Mouse (Mus musculus): ENCODE data around the gene Gpr183. TPM values are rescaled to one million over a fixed set of nuclear protein-coding genes. Genes with fewer than 3 reads are reported as not detected.
A peak's percentile ranks its signal among the peaks of the same experiment; 100 is the strongest.

Gpr183 gene
- total RNA-seq, 2 experiments from 2014 or later: 36.4 to 39.0 TPM

DNA sequence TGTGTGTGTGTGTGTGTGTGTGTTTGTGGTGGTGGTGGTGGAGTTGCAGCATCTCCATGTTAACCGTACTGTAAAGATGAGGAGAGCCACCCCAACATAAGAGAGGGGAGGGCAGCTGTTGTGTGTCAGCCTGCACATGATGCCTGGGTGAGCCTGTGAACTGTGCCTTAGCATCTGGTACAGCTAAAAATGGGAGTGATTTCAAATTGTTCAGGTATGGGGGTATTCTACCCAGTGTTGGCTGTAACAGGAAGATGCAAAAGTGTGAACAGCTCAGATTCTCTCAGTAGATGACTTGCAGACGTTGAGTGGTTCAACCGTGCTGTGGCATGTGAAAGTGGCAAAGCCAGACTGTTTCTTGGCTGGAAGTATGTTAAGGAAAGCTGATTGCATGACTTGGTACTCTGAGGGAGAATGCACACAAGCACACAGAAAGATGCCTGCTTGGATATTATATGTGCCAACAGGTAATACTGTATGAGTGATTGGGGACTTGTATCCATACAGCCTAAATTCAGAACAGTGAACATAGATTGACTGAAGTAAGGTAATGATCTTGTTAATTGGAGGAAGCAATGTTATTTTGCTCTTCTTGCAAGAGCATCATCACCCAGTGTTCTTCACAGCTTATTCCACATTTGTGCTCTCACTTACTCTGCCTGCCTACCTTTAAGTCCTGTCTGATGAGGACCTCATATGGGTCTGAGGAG is 6.8 kb downstream of the Gpr183 start:
- ATAC-seq (ENCODE audit: poor library complexity, severe bottlenecking): no peak

DNA sequence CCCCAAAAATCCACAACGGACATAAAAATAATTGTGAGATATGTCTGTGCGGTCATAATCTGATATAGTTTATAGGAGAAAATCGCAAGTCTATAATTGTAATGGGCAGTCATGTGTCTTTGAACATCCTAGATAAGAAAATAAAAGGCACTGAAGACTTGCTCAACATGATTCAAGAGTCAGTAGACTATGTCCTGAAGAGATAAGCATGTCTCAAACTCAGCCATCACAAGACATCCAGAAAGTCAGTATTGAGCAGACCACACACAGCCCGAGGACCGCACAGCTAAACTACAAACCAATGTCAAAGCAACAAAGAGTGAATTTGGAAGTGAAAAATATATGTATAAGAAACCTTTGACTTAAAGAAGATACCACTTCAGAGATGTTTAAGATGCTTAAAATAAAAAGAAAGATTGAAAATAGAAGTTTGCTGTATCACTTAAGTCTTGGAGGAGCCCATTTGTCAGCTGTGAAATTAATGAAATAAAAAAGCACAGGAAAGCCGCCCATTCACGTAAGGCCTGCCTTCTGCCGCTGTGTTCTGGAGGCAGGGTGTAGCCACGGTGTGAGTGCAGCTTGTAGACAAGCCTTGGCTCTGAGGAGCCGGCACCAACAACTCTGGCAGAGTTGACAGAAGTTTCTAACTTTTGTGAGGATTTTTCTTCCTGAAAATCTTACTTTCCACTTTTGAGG is 7.7 kb downstream of the Gpr183 start:
- no peak for ATAC-seq (ENCODE audit: poor library complexity, severe bottlenecking)

DNA sequence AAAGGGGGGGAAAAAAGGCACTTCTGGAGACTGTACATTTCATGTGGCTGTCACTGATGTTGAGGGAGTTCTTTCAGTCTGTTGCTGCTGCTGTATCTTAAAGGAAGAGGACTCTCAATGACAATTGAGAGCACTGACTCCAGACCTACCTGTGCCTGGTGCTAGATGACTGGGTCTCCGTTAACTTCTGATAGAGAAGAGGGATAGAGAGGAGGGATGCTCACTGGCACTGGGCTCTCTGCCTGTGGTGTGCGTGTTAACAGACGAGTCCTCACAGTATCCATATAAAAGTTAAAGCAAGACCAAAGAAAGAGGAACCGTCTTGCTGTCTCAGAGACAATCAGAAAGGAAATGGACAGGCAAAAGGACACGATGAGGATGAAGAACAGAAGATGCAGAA is 8.7 kb downstream of the Gpr183 start:
- ATAC-seq (ENCODE audit: poor library complexity, severe bottlenecking): no peak

DNA sequence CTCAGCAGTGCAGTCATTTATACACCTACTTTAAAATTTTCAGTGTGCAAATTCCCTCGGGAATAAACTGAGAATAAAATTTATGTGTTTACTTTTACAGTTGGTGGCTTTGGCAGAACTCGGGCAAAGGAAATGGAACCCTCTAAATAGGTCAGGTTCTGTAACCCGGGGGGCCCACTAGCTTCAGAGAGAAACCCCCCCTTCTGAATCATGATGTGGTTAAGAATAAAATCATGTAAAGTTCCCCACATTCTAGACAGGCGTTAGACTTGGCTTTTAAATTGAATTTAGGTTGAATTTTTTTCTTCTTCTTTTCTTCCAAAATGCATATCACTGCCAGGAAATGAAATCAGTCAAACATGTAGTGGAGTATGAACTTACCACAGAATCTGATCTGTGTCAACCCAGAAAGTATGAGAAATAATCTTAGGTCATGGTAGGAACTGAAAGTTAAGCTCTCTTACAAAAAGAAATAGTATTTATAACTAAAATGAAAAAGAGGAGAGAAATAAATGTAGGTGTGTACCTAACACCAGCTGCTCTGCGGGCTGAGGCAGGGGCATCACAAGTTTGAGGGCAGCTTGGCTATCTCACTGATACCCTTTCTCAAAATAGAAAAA is 9.7 kb downstream of the Gpr183 start:
- ATAC-seq (ENCODE audit: poor library complexity, severe bottlenecking): no peak

DNA sequence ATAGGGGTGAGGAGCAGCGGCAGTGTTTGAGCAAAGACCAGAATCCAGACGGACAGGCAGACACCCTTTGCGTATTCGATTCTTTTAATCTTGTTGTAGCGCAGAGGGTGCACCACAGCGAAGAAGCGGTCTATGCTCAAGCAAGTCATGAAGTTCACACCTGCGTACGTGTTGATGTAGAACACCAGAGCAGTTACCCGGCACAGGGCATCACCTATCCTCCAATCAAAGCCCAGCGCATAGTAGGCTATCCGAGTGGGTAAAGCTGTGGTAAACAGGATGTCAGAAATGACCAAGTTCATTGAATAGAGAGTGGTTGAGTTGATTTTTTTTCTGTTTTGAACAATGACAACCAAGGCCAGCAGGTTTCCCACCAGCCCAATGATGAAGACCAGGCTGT is 10.4 kb downstream of the Gpr183 start:
- peak; percentile 45 for ATAC-seq (ENCODE audit: poor library complexity, severe bottlenecking)

DNA sequence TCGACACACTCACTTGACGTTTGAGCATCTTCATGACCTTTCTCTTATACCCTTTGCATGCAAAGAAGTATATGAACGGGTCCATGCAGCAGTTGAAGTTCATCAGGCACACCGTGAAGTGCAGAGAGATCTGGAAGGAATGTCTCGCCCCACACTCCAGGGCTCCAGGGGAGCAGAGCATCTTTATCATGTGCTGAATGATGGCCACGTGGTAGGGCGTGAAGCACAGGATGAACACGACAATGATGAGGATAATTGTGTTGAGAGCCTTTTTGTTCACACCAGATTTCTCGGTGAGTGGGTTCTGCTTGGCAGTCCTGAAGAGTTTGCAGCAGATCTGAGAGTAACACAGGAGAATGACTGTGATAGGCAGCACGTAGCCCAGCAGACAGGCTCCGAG is 10.9 kb downstream of the Gpr183 start:
- no peak for ATAC-seq (ENCODE audit: poor library complexity, severe bottlenecking)

DNA sequence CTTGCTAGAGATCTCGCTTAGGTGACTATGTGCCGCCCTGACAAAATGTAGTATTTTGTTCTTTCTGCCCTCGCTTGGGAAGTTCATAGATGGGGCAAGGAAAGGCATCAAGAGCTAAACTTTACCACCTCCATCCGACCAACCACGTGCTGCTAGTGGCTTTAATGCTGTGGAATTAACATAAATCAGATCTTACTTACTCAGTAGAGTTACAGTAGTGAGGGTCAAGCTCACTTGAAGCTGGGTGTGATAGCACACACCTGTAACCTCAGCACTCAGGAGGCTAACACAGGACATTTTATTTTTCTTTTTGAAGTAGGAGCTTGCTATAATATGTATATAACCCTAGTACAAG is 13.0 kb downstream of the Gpr183 start:
- no peak for ATAC-seq (ENCODE audit: poor library complexity, severe bottlenecking)

DNA sequence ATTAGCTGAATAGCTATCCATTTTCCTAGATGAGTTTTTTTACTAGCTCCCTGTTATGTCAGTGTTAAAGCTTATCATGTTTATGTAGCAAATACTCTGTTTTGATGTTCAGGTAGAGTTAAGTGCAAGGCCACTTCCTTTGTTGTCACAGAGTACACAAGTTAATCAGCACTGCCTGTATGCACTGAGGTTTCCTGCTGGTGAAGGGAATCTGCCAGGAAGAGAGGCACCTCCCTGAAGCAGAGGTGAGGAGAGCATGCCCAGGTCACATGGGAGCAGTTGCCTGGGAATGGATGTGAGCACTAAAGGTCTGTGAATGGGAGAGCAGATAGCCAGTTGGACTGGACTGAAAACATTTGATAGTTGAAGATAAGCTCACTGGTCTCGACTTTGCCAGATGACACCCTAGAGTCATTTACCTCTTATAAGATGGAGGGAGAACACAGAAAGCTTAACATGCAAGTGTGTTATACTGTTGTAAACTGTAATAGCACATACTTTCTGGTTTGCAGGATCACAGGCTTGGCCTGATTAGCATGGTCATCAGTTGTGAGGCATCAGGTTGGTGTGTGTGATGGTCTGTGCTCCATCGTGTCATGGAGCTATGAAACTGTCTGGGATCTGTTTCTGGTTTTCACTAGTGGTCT is 13.5 kb downstream of the Gpr183 start:
- no peak for ATAC-seq (ENCODE audit: poor library complexity, severe bottlenecking)

DNA sequence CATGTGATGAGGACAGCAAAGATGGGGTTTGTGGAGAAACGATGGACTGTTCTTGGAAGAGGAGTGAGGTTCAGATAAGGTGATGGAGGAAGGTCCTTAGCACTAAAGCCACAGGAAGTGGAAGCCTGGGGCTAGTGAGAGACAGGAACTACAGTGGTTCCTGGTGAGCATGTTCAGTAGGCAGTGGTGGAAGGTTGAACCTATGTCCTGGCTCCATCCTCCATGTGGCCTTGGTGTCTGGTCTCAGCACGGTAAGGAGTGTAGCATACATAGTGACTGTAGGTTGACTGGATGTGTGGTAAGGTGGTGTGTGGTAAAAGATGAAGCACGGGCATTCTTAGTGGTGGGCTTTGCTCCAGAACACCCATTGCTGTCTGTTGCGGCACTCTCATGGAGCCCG is 15.1 kb downstream of the Gpr183 start:
- ATAC-seq (ENCODE audit: poor library complexity, severe bottlenecking): peak; percentile 46

DNA sequence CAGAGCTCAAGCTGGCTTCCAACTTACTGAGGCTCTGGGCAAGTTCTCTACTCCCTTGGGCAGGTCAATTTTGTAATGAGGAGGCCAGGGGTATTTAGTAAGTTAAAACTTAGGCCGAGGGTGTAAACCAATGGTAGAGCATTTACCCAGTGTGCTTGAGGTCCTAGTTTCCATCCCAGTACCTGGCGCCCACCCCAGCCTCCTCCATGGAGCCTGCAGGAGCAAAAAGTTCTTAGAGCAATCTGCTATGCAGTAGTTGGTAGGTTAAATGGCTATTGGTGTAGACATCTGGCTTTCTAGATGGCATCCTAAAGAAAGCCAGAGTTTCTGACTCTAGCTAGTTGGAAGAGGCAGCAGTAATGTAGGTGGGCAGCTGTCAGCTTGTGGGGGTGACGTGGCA is 15.6 kb downstream of the Gpr183 start:
- ATAC-seq (ENCODE audit: poor library complexity, severe bottlenecking): no peak

DNA sequence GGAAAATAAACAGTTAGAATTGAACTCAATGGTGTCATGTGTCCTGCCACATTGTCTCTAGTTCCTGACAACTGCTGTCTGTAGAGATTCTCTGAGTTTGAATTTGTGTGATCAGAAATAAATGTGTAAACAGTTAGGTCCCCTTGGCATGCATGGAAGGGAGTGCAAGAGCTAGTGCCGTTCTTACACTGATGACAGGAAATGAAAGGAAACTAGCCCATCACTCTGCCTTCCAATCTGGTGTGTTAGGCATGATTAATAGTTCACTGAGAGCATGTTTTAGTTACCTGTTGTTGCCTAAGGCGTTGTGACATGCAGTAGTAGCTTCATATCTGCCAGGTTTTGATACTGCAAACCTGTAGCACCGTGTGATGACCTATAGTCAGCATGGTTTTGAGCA is 17.0 kb downstream of the Gpr183 start:
- ATAC-seq (ENCODE audit: poor library complexity, severe bottlenecking): no peak

DNA sequence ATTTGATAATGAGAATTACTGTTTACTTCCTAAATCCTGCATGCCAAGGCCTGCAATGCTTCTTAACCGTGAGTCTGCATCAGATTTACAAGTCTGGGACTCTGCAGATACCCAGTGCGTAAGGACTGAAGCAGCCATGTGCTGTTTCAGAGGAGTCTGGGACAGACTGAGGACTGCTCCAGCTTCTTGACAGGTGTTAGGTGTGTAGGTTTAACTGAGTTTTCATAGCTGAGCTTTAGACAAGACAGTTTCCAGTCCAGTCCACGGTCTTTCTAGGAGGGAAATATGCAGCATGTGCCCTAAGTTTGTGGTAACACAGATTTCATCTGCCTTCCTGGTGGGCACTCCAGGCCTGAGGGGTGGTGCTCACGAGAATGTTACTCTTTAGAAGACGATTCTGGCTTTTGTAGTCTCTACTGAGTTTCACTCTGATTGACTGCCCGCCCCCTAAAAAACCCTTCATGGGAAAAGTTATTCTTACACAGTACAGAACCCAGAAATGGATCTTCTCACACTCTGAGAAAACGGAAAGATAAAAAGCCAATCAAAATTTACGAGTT is 17.7 kb downstream of the Gpr183 start:
- ATAC-seq (ENCODE audit: poor library complexity, severe bottlenecking): no peak

DNA sequence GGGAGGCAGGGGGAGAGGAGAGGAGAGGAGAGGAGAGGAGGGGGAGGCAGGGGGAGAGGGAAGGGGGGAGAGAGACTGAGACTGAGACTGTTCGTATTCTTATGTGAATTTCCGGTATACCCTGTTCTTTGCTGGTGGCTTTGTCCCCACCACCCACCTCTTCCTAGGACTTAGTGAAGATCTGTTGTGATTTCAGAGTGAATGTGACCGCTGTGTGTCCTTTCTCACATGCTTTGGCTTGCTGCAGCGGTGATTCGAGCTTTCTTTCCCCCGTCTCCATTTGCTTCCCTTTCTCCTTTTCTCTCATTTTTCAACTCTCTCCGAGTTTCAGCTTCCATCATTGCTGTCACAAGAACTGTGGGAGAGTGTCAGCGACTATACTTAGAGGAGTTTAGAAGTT is 18.3 kb downstream of the Gpr183 start:
- ATAC-seq (ENCODE audit: poor library complexity, severe bottlenecking): no peak

DNA sequence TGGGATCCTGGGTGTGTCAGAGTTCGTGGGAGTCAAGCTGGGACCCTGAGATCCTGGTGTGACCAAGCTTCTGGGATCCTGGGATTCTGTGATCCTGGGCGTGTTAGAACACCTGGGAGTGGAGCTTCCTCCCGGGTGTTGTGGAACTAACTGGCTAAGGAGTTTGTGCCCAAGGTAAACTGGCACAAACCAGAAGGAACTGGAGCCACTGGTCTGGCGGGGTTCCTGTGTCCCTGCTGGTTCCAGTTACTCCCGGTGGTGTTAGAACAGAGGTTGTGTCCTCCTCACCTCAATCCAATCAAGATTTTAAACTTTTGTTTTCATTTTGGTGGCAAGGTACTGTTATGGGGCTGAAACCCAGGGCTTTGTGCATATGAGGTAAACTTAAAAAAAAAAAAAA is 18.9 kb downstream of the Gpr183 start:
- no peak for ATAC-seq (ENCODE audit: poor library complexity, severe bottlenecking)

DNA sequence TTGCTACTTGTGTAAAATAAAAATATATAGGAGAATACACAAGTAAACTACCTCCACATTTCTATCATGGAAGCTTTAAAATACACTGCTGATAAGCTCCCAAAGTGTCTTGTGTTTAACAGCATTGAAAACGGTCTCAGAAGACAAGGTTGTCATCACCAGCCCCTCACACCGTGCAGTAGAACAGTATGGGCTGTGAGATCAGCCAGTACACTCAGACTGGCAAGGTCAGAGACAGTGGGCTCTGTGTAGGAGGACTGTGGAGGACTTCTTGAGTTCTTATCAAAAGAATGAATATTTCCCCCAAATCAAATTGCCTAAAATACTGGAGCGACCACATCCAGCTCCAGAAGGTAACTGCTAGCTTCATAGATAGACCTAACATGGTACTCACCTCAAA is 25.4 kb downstream of the Gpr183 start:
- no peak for ATAC-seq (ENCODE audit: poor library complexity, severe bottlenecking)

DNA sequence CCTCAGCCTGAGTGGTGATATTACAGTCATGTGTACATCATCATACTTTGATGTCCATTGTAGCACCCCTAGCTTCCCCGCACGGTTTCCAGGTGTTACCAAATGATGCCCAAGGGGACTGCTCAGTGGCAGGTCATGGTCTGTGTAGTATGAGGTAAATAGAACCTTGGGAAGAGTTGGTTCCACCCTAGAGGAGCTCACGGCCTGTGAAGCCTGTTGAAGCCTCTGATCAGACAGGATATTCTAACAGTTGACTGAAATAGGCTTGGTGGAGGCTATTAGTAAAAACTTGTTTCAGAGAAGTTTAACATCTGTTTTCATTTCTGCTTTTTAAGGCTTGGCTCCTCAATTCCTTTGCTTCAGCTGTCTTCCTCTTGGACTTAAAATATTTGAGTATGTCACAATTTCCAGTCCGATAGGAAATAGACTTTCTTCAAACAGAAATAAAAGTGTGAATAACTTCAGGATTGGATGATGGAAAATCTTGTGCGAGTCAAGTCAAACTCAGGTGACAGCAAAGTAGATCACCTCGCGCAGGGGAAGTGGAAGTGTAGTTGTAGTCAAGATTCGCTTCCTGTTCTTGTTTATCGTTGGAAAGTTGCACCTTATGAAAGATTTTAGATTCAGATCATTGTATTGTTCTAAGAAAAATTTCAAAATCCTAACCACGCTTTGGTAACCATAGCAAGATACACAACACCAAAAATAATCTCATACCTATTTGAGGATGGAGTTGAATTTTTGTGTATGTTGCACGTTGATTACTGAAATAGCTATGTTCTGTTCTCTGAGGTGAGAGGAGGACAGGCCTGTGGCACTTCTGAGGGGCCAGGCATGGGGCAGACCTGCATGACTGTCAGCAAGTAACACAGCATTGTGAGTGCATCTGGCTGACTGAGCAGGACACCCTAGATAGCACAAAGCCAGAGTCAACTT is 26.5 kb downstream of the Gpr183 start:
- ATAC-seq (ENCODE audit: poor library complexity, severe bottlenecking): peak; percentile 65

DNA sequence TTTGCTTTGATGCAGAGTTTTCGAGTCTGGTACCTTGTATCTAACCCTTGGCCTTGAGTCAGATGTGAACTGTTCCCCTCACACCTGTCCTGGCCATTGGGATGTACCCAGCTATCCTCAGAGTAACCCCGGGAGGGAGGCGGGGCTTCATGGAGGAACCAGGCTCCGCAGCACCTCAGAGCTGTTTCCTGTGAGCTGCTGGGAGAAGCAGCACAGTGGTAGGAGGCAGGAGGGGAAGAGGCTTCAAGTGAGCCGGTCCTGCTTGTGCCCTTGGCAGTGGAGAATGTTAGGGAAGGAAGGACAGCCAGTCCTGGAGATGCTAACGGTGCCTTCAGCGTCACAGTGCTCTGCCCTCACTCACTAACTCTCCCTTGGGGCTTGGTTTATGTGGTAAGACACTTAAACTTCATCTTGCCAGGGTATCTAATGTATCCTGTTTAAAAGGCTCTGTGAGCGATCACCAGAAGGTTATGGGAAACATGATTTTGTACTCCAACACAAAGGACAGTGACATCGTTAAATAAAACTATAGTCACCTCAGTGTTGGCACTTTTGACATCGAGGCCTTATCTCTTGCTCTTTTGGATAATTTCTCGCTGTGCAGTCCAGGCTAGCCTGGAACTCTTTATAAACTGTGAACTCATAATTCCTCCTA is 27.3 kb downstream of the Gpr183 start:
- ATAC-seq (ENCODE audit: poor library complexity, severe bottlenecking): peak; percentile 48

DNA sequence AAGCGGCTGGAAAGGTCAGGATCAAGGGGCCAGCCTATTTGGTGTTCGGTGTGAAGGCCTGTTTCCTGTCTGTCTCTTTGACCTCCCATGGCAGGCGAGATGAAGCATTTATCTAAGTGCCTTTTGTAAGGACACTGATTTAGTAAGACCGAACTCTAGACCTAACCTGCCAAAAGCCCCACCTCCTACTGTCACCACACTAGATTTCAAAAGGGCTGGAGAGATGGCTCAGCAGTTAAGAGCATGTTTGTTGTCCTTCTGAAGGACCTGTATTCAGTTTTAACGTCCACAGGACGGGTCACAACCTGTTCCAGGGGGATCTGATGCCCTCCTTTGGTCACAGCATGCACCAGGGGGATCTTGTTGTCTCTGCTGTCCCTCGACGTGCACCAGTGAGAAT is 28.1 kb downstream of the Gpr183 start:
- no peak for ATAC-seq (ENCODE audit: poor library complexity, severe bottlenecking)

DNA sequence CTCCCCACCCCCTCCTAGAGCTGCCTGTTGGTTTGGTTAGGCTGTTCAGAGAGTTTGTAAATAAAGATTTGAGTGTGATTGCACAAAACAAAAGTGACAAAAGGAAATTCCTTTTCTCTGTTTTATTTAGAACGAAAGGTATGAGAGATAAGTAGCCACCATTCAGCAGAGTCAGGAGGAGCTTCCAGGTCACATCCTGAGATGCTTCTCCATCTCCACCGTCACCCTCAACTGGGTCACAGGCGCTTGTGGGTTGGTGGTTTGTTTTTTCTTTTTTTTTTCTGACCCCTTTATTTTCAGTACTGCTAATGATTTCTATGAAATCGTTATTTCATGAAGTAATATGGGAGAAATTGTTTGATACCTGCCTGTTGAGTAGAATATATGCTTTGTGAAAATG is 28.6 kb downstream of the Gpr183 start:
- no peak for ATAC-seq (ENCODE audit: poor library complexity, severe bottlenecking)

DNA sequence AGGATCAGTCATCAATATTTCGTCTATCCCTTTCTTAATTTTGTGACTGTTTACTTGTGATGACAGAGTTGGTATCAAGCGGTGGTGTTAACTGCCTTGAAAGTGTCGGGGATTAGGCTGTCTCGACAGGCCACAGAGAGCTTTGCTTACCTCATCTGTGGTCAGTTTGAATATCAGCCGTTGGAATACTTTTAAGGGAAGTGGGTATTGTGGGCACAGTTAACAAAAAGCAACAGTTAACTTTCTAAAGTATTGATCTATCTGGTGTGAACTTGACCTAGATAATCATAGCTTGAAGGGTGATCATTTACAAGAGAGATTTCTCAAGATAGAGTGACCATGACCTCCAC is 30.4 kb downstream of the Gpr183 start:
- peak; percentile 47 for ATAC-seq (ENCODE audit: poor library complexity, severe bottlenecking)
